Mouse (Mus musculus) liver (tissue): ENCODE measurements around the gene Nsun2.
"Not testable (repeated sequence)": the region's sequence is repeated elsewhere in the genome, so short reads cannot be mapped to it uniquely, and the experiment has no call there.

Experiments
- DNase-seq: peaks from one replicate; pipeline ENCODE4 v3.0.0-alpha.2; 2020; ENCODE audit warnings: mixed read lengths

Nsun2 gene

GRCm38 (mm10) chr13:69555957-69556482, 22.5 kb downstream of the Nsun2 start:
- DNase-seq: no peak

GRCm38 (mm10) chr13:69556728-69557127, 23.2 kb downstream of the Nsun2 start:
- no peak for DNase-seq

- no peak for DNase-seq
These were observed 24.6 kb downstream of the Nsun2 start for GRCm38 (mm10) chr13:69558098-69558660.

- DNase-seq: no peak
These were observed 25.9 kb downstream of the Nsun2 start for GRCm38 (mm10) chr13:69559291-69559961.

GRCm38 (mm10) chr13:69562004-69562403, 28.5 kb downstream of the Nsun2 start:
- DNase-seq: no peak

GRCm38 (mm10) chr13:69562654-69563574, 29.4 kb downstream of the Nsun2 start:
- no peak for DNase-seq

GRCm38 (mm10) chr13:69563905-69564304, 30.4 kb downstream of the Nsun2 start:
- no peak for DNase-seq

GRCm38 (mm10) chr13:69564573-69564972, 31.0 kb downstream of the Nsun2 start:
- DNase-seq: no peak

GRCm38 (mm10) chr13:69565401-69565800, 31.9 kb downstream of the Nsun2 start:
- not testable (repeated sequence) for DNase-seq

GRCm38 (mm10) chr13:69569201-69569600, 35.7 kb downstream of the Nsun2 start:
- DNase-seq: no peak

- DNase-seq: no peak
These were observed 39.0 kb downstream of the Nsun2 start for GRCm38 (mm10) chr13:69572594-69572993.

GRCm38 (mm10) chr13:69576676-69577075, 43.1 kb downstream of the Nsun2 start:
- DNase-seq: no peak

- no peak for DNase-seq
These were observed 43.8 kb downstream of the Nsun2 start for GRCm38 (mm10) chr13:69577181-69577834.

- no peak for DNase-seq
These were observed 48.9 kb downstream of the Nsun2 start for GRCm38 (mm10) chr13:69582411-69582810.

GRCm38 (mm10) chr13:69583591-69583990, 50.0 kb downstream of the Nsun2 start:
- no peak for DNase-seq

GRCm38 (mm10) chr13:69585828-69586227, 52.3 kb downstream of the Nsun2 start:
- no peak for DNase-seq

- DNase-seq: no peak
These were observed 52.8 kb downstream of the Nsun2 start for GRCm38 (mm10) chr13:69586337-69586736.

- DNase-seq: no peak
These were observed 54.3 kb downstream of the Nsun2 start for GRCm38 (mm10) chr13:69587849-69588248.

GRCm38 (mm10) chr13:69588263-69588662, 54.7 kb downstream of the Nsun2 start:
- DNase-seq: no peak

- no peak for DNase-seq
These were observed 57.8 kb downstream of the Nsun2 start for GRCm38 (mm10) chr13:69591338-69591737.

- no peak for DNase-seq
These were observed 58.7 kb downstream of the Nsun2 start for GRCm38 (mm10) chr13:69592226-69592625.

- DNase-seq: no peak
These were observed 59.9 kb downstream of the Nsun2 start for GRCm38 (mm10) chr13:69593453-69593852.
